Mouse (Mus musculus) brown adipose tissue, adult 24 weeks (tissue): ENCODE measurements around the gene Atxn10. TPM values are rescaled to one million over a fixed set of nuclear protein-coding genes. Genes with fewer than 3 reads are reported as not detected.

Experiments
- H3K27ac ChIP-seq: fragments of 200-500 bp; replicated peaks from 2 replicates; pipeline ENCODE4 v1.5.1; 2012; ENCODE audit warnings: low read depth, mild to moderate bottlenecking, low read length
- H3K4me1 ChIP-seq: fragments of 200-500 bp; 2 replicates; pipeline ENCODE4 v1.6.1; 2012; ENCODE audit warnings: low read length, mixed read lengths; ENCODE audit not compliant: control insufficient read depth, insufficient read depth, insufficient read length
- H3K4me3 ChIP-seq: fragments of 200-500 bp; 2 replicates; pipeline ENCODE4 v1.5.1; 2012; ENCODE audit warnings: low read depth, mild to moderate bottlenecking, low read length, moderate library complexity; ENCODE audit not compliant: insufficient read depth
- polyA plus RNA-seq: library from polyadenylated mRNA; stranded (reverse); fragments of >200 nt; gene quantifications from 2 replicates; pipeline ENCODE4 v1.2.4, GENCODE M21; 2012; ENCODE audit not compliant: missing spikeins, insufficient read depth, insufficient read length

Atxn10 gene
- polyA plus RNA-seq, 1 experiment: 45.7 TPM

DNA sequence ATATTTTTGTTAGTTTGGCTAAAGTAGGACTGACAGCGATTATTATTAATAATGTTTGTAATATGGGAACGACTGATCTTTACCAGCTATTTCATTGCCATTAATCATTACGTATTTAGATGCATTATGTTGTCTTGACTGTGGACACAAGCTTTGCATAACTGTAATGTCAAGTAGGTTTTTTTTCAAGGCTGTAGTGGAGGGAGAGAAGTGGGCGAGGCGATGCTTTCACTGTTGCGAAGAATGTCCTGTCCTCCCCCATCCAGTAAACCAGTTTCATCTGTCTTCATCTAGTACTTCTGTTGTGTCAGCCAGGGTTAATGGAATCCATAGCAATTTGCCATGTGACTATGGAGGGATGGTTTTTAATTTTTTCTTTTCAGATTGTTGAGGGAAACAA lies 20.1 kb downstream of the Atxn10 start:
- no peak overlapping the region for H3K27ac ChIP-seq
- peaks cover 4% of the 10 kb centered on the region; the same call in 1 of the 2 replicates for H3K4me1 ChIP-seq

DNA sequence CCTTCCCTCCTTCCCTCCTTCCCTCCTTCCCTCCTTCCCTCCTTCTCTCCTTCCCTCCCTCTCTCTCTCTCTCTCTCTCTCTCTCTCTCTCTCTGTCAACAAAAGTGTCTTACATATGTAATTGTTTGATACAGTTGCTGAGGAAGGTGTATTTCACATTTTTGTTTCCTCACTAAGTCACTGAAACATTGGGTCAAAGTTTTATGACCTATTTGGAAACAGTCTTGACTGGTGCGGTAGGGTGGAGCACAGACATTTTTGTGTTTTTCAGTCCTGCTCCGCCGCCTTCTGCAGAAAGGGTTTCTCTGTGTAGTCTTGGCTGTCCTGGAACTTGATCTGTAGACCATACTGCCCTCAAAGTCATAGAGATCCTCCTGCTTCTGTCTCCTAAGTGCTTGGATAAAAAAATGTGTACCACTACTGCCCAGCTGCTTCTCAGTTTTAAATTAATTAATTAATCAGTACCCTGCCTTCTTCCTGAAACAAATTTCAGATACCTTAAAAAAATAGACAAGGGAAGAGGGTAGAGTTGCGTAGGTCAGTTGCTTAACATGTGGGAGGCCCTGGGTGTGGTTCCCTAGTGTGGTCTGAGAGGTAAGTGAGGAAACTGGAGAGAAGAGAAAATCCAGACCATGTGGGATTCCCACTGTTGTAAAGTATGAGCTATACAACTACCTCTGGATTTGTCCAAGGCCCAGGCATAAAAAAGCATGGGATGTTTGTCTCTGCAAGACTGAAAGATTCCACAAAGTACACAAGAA lies 21.6 kb downstream of the Atxn10 start:
- Histone ChIP-seq H3K27ac (no peak overlapping the region), H3K4me3 (no peak overlapping the region), H3K4me1 (no peaks in the 10 kb centered on the region; the same call in 1 of the 2 replicates)

More for the DNA sequence above, 20.1 kb downstream of the Atxn10 start:
- no peak overlapping the region for H3K4me3 ChIP-seq

GRCm38 (mm10) chr15:85359483-85359882 lies 23.4 kb downstream of the Atxn10 start:
- H3K27ac ChIP-seq: no peak overlapping the region
- peaks cover 2% of the 10 kb centered on the region; the same call in 1 of the 2 replicates for H3K4me1 ChIP-seq

GRCm38 (mm10) chr15:85359901-85360300 lies 23.9 kb downstream of the Atxn10 start:
- peaks cover 2% of the 10 kb centered on the region; the same call in 1 of the 2 replicates for H3K4me1 ChIP-seq
- no peak overlapping the region for H3K4me3 ChIP-seq
- no peak overlapping the region for H3K27ac ChIP-seq

More at GRCm38 (mm10) chr15:85359483-85359882, 23.4 kb downstream of the Atxn10 start:
- no peak overlapping the region for H3K4me3 ChIP-seq

GRCm38 (mm10) chr15:85364366-85364765 lies 28.3 kb downstream of the Atxn10 start:
- Histone ChIP-seq H3K27ac (no peak overlapping the region), H3K4me3 (no peak overlapping the region), H3K4me1 (peaks cover 2% of the 10 kb centered on the region; the same call in 1 of the 2 replicates)

GRCm38 (mm10) chr15:85366938-85367337 lies 30.9 kb downstream of the Atxn10 start:
- Histone ChIP-seq H3K4me1 (peaks cover 2% of the 10 kb centered on the region; the same call in 1 of the 2 replicates), H3K4me3 (no peak overlapping the region), H3K27ac (no peak overlapping the region)

DNA sequence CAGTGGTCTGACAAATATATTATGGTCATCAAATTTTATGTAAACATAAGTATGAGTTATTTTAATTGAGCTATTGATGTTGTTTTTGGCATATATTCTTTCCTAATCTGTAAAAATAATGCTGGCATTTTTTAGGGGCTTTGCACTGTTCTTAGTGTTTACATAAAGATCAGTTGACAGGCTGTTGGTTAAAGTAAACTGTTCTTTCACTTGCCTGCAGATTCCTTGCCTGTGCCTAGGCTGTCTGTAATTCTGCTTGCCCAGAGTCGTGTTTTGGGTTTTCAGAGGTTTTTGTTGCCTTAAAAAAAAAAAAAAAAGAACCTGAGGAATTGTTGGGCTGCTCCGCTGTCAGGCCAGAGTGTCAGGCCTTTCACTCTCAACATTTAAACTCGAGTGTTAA lies 33.7 kb downstream of the Atxn10 start:
- Histone ChIP-seq H3K4me3 (no peak overlapping the region), H3K4me1 (no peaks in the 10 kb centered on the region), H3K27ac (no peak overlapping the region)

DNA sequence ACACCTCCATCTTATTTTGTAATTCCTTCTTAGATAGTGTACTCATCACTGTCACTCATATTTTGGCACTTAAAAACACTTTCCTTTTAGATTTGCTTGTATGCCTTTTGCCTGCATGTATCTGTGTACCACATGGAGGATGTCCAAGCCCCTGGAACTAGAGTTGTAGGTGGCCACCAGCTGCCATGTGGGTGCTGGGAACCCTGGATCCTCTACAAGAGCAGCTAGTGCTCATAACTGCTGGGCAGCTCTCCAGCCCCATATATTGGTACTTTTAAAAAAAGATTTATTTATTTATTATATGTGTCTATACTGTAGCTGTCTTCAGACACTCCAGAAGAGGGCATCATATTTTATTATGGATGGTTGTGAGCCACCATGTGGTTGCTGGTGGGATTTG lies 37.1 kb downstream of the Atxn10 start:
- no peaks in the 10 kb centered on the region for H3K4me1 ChIP-seq

DNA sequence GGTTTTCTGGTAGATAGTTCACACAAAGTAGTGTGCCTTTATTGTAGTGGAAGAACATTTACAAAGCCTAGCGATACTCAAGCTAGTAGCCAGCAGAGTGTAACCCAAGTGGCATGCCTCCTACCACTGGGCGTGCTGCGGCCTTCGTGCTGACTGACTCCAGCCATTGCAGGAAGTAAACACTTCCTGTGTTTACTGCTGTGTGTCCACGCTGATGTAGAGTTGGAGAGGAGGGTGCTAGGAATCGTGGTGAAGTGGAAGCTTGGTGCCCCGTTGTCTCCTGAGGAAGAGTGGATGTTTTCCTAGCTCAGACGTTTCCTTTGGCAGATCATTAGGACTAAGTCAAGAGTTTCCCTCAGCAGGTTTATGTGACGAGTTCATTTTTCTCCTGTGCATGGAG lies 47.4 kb downstream of the Atxn10 start:
- no peak overlapping the region for H3K4me3 ChIP-seq
- H3K4me1 ChIP-seq: no peaks in the 10 kb centered on the region
- no peak overlapping the region for H3K27ac ChIP-seq

More for the DNA sequence above, 37.1 kb downstream of the Atxn10 start:
- no peak overlapping the region for H3K4me3 ChIP-seq
- H3K27ac ChIP-seq: no peak overlapping the region

- no peak overlapping the region for H3K27ac ChIP-seq
- no peaks in the 10 kb centered on the region for H3K4me1 ChIP-seq
- no peak overlapping the region for H3K4me3 ChIP-seq
Measured at GRCm38 (mm10) chr15:85388696-85389095, 52.7 kb downstream of the Atxn10 start.

- Histone ChIP-seq H3K27ac (no peak overlapping the region), H3K4me1 (no peaks in the 10 kb centered on the region), H3K4me3 (no peak overlapping the region)
Measured at GRCm38 (mm10) chr15:85389915-85390314, 53.9 kb downstream of the Atxn10 start.

- no peak overlapping the region for H3K27ac ChIP-seq
- H3K4me3 ChIP-seq: no peak overlapping the region
- no peaks in the 10 kb centered on the region for H3K4me1 ChIP-seq
Measured at GRCm38 (mm10) chr15:85395360-85395759, 59.3 kb downstream of the Atxn10 start.

GRCm38 (mm10) chr15:85401926-85402325 lies 65.9 kb downstream of the Atxn10 start:
- Histone ChIP-seq H3K27ac (no peak overlapping the region), H3K4me1 (no peaks in the 10 kb centered on the region), H3K4me3 (no peak overlapping the region)

DNA sequence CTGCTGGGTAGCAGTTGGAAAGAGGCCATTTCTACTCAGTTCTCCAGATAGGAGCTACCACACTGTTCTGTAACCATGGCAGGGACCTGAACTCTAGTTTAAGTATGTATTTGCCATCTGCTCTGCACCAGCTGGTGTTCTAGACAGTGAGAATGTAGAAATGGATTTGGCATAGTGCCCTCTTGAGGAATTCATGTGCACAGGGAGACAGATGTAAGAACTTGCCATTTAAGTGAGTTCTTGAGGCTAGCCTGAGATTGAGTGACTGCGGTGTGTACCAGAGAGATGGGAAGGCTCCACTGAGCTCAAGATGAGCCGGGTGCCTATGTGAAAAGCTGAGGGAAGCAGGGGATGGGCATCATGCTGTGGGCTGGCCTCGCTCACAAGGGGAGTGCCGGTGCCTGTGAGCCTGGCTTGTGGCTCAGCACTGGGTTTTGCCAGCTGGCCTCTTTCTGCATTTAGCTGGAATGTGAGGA lies 67.2 kb downstream of the Atxn10 start:
- Histone ChIP-seq H3K4me1 (no peaks in the 10 kb centered on the region), H3K4me3 (no peak overlapping the region), H3K27ac (no peak overlapping the region)

DNA sequence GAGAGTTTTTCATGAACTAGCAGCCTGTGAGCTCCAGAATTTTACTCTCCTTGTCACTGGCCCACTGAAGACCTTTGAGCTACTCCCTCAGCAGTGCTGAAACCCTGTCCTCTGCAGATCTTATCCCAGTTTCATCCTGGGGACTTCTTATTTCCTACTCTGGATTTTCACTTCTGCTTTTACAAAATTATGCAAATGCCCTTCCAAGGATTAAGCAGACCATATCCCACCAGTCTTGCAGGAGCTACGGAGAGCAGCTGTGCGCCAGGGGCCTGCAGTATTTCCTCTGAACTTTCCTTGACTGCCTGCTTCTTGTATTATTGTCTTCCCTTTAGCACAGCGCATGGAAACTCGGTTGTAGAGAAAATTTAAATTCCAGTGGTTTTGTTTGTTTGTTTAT lies 68.7 kb downstream of the Atxn10 start:
- Histone ChIP-seq H3K27ac (no peak overlapping the region), H3K4me1 (no peaks in the 10 kb centered on the region), H3K4me3 (no peak overlapping the region)

GRCm38 (mm10) chr15:85405567-85405966 lies 69.5 kb downstream of the Atxn10 start:
- Histone ChIP-seq H3K4me3 (no peak overlapping the region), H3K27ac (no peak overlapping the region), H3K4me1 (no peaks in the 10 kb centered on the region)
